ENCODE assay signal across 18 mouse cellular contexts in the genomic region with DNA sequence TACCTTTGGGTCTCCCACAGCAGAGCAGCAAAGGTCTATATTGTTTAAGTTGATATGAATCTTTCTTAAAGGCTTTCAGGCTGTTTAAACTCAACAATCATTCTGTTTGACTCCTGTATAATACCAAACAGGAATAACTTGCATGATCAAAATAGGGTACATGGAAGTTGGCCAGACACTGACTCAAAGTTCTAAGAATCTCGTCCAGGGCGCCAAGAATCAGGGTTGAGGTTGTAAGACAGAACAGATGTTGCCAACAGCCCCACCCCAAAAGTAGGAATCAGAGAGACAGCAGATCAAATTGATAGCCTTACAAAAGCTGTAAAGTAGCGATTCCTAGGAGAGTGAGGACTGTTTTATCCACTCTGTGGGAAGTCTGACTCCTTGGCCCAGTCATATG.
DNase-seq lines count a peak whose midpoint lies in the region; ATAC-seq and TF ChIP-seq lines count a peak whose summit lies in the region.
"Had no signal": no experiment of that assay in that cellular context is flagged by ENCODE, and none has a peak within 500 bp of the region (broad histone marks: within the 10 kb centered on the region; RNA-seq: fewer than 3 reads in every experiment).

No protein-coding gene starts in this region.

- no peaks in the 10 kb centered on the region for H3K4me1 ChIP-seq in hindbrain, embryonic 14.5 days (replicated peaks; ENCODE audit: control insufficient read depth, insufficient read depth, low read length)
- H3K4me1 ChIP-seq in hindbrain, postnatal 0 days (ENCODE audit: insufficient read depth, low read length): no peaks in the 10 kb centered on the region
- peaks cover 8% of the 10 kb centered on the region for H3K4me1 ChIP-seq in embryonic fibroblast, embryonic 13.5 days (ENCODE audit: control insufficient read depth, insufficient read depth, low read length)
- no peaks in the 10 kb centered on the region for H3K4me1 ChIP-seq in midbrain, embryonic 15.5 days
- H3K4me1 ChIP-seq: embryonic facial prominence, embryonic 12.5 days; limb, embryonic 12.5 days had no signal

- H3K36me3 ChIP-seq in hindbrain, embryonic 14.5 days (replicated peaks; ENCODE audit: control insufficient read depth, insufficient read depth): no peaks in the 10 kb centered on the region
- H3K36me3 ChIP-seq in hindbrain, postnatal 0 days (ENCODE audit: insufficient read depth, low read length): no peaks in the 10 kb centered on the region
- no peaks in the 10 kb centered on the region for H3K36me3 ChIP-seq in midbrain, embryonic 15.5 days (replicated peaks)
- H3K36me3 ChIP-seq: embryonic facial prominence, embryonic 12.5 days; limb, embryonic 12.5 days had no signal

- no peak for TF ChIP-seq POLR2A in embryonic fibroblast, embryonic 13.5 days (IDR thresholded peaks at IDR 0.05; ENCODE audit: low read depth, low read length)

- no peak overlapping the region for H3K4me2 ChIP-seq in hindbrain, embryonic 14.5 days (replicated peaks)
- no peak overlapping the region for H3K4me2 ChIP-seq in hindbrain, postnatal 0 days (ENCODE audit: low read depth, low read length)
- no peak overlapping the region for H3K4me2 ChIP-seq in midbrain, embryonic 15.5 days
- H3K4me2 ChIP-seq: embryonic facial prominence, embryonic 12.5 days; limb, embryonic 12.5 days; midbrain, embryonic 11.5 days had no signal

- WGBS in hindbrain, embryonic 14.5 days: 90% methylated on average over 3 of the region's 3 CpGs
- 80% methylated on average over 3 of the region's 3 CpGs for WGBS in hindbrain, postnatal 0 days
- 89% methylated on average over 3 of the region's 3 CpGs for WGBS in midbrain, embryonic 15.5 days

- no peaks in the 10 kb centered on the region for H3K27me3 ChIP-seq in hindbrain, embryonic 14.5 days (ENCODE audit: control insufficient read depth, insufficient read depth, low read length)
- no peaks in the 10 kb centered on the region for H3K27me3 ChIP-seq in hindbrain, postnatal 0 days (ENCODE audit: insufficient read depth, low read length)
- H3K27me3 ChIP-seq in midbrain, embryonic 15.5 days (replicated peaks): no peaks in the 10 kb centered on the region
- H3K27me3 ChIP-seq: embryonic facial prominence, embryonic 12.5 days; limb, embryonic 12.5 days had no signal

- no peak for ATAC-seq in hindbrain, embryonic 14.5 days (ENCODE audit: low FRiP score)
- no peak for ATAC-seq in hindbrain, postnatal 0 days
- ATAC-seq in midbrain, embryonic 15.5 days (replicated peaks): no peak
- ATAC-seq: CD4-positive, CD25-positive, alpha-beta regulatory T cell, adult 4 months had no signal

- TF ChIP-seq CTCF in hindbrain, postnatal 0 days (IDR thresholded peaks at IDR 0.05; ENCODE audit: low read depth): no peak
- TF ChIP-seq CTCF in embryonic fibroblast, embryonic 13.5 days (IDR thresholded peaks at IDR 0.05; ENCODE audit: borderline replicate concordance, insufficient read depth, low read length): no peak

- H3K9me3 ChIP-seq in hindbrain, embryonic 14.5 days (ENCODE audit: control insufficient read depth, low read length): no peaks in the 10 kb centered on the region
- no peaks in the 10 kb centered on the region for H3K9me3 ChIP-seq in hindbrain, postnatal 0 days (ENCODE audit: low read length)
- H3K9me3 ChIP-seq in midbrain, embryonic 15.5 days: no peaks in the 10 kb centered on the region
- H3K9me3 ChIP-seq: embryonic facial prominence, embryonic 12.5 days; limb, embryonic 12.5 days had no signal

- DNase-seq in hindbrain, embryonic 14.5 days (ENCODE audit: low spot score): peak; percentile 20
- no peak for DNase-seq in hindbrain, postnatal 0 days (ENCODE audit: low spot score)
- peak; percentile 13 for DNase-seq in adrenal gland, adult 8-10 months
- DNase-seq in heart, postnatal 4 days: peak; percentile 9
- no peak for DNase-seq in frontal cortex, postnatal 14 days (ENCODE audit: low spot score in 2 of 2)
- DNase-seq: cerebellum, adult 11 months; cerebellum, postnatal 25 days; kidney, adult 8-10 months; kidney, postnatal 4 days; lung, postnatal 4 days; right cerebral cortex, adult 18-20 months; thymus, postnatal 4 days had no signal

- H3K4me3 ChIP-seq in hindbrain, embryonic 14.5 days (replicated peaks; ENCODE audit: low read length): no peak overlapping the region
- H3K4me3 ChIP-seq in hindbrain, postnatal 0 days (ENCODE audit: low read length): no peak overlapping the region
- no peak overlapping the region for H3K4me3 ChIP-seq in embryonic fibroblast, embryonic 13.5 days (ENCODE audit: insufficient read depth, low read length)
- H3K4me3 ChIP-seq in midbrain, embryonic 15.5 days: no peak overlapping the region
- H3K4me3 ChIP-seq: embryonic facial prominence, embryonic 12.5 days; limb, embryonic 12.5 days had no signal

- no peak overlapping the region for H3K9ac ChIP-seq in hindbrain, embryonic 14.5 days
- H3K9ac ChIP-seq in hindbrain, postnatal 0 days (replicated peaks; ENCODE audit: low read length): no peak overlapping the region
- no peak overlapping the region for H3K9ac ChIP-seq in midbrain, embryonic 15.5 days
- H3K9ac ChIP-seq: embryonic facial prominence, embryonic 12.5 days; limb, embryonic 12.5 days had no signal

- no peak overlapping the region for H3K27ac ChIP-seq in hindbrain, embryonic 14.5 days
- H3K27ac ChIP-seq in hindbrain, postnatal 0 days: no peak overlapping the region
- H3K27ac ChIP-seq in embryonic fibroblast, embryonic 13.5 days (ENCODE audit: insufficient read depth, low read length): peak overlapping the region; percentile 54; the same call in 1 of the 2 replicates
- H3K27ac ChIP-seq in midbrain, embryonic 15.5 days: no peak overlapping the region
- H3K27ac ChIP-seq: embryonic facial prominence, embryonic 12.5 days; limb, embryonic 12.5 days had no signal

Comparison
In these comparisons a context has a peak if more than half of its experiments do, and no peak if none do; other contexts are left out.
1. DNase-seq: peak in hindbrain, embryonic 14.5 days (single experiment), adrenal gland, adult 8-10 months (single experiment) and heart, postnatal 4 days (single experiment); none in hindbrain, postnatal 0 days (single experiment) and frontal cortex, postnatal 14 days (0 of 2).